Mouse (Mus musculus) ovary, adult 2 months (tissue): ENCODE data around the gene Tbc1d8. TPM values are rescaled to one million over a fixed set of nuclear protein-coding genes. Genes with fewer than 3 reads are reported as not detected.

Source experiments
- polyA plus RNA-seq: library from polyadenylated mRNA; depleted of rRNA; stranded (reverse); fragments of >200 nt; gene quantifications from 2 replicates; pipeline ENCODE4 v1.2.3, GENCODE M21; 2012; rRNA removed

Tbc1d8 gene
- 30.8 and 36.3 TPM in 2 replicates for polyA plus RNA-seq

DNA sequence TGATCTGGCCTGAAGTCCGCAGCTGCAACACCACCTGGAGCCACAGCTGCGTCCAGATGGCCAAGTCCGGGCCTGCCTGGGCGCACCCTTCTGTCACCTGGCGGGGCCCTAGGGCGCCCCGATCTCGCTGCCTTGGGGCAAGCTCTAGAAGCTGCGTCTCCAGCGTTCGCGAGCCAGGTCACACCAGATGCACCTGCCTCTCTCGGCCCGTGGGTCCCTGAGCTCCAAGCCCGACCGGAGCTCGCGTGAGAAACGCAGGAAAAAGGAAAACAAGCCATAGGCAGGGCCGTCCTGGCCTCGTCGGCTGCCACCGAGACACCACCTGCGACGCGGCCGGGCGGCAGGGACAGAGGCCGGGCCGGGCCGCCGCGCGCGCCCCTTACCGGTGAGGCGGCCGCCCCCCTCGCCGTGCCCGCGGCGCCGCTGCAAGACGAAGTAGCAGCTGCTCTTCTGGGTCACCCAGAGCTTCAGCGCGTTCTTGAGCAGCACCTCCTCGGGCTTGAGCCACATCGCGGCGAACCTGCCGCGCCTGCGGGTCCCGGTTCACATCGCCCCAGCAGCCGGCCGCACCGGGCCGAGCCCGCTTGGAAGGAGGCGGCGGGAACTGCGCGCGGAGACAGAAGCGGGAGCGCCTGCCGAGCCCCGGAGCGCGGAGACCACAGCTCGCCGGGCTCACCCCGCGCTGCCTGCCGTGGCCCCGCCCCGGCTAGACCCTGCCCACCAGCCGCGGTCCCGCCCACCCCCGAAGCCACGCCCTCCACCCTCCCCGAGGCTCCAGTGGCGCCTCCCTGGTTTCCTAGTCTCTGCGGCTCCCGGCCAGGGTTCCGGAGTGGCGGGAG, at the start of gene Tbc1d8:
TSS of gene Tbc1d8 (minus strand) at position 699 of the 839 bp plus-strand sequence.

DNA sequence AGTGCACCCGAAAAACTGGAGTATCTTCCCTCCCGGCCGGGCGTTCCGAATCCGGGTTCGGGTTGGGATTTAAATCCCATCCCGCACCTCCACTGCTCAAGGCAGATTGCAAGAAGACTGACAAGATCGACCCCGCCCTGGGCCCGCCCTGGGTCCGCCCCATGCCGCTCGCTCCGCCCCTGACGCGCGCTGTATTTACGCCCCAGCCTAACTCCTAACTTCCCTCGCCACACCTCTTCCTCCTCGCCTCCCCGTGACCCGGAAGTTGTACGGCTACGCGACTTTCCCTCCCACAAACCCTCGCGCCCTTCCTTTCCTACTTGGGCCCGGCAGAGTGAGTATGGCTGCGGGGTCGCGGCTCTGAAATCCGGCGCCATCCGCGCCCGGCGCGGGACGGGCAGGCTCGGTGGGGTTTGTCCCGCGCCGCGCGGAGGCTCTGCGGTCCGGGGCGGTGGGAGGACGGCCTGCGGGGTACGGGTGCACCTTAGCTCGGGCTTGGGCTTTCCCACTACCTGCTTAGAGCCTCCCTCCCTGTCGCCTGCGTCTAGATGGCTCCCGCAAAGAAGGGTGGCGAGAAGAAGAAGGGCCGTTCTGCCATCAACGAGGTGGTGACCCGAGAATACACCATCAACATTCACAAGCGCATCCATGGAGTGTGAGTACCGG, 110.8 kb downstream of the Tbc1d8 start, which contains the start of gene Rpl31:
TSS of gene Rpl31 (plus strand) at position 242 of the 666 bp plus-strand sequence.

Other genes starting within 250 kb of the Tbc1d8 start
- 127 and 132 TPM in 2 replicates for gene Rpl31, start 110.9 kb downstream of the Tbc1d8 start, polyA plus RNA-seq
- gene Cnot11, start 56.2 kb upstream of the Tbc1d8 start, polyA plus RNA-seq, result 33.7 and 44.2 TPM in 2 replicates
- 44.8 and 63.2 TPM in 2 replicates for gene Rnf149, start 98.7 kb upstream of the Tbc1d8 start, polyA plus RNA-seq
- gene Creg2, start 172.7 kb upstream of the Tbc1d8 start, polyA plus RNA-seq, result 0.81 and 1.2 TPM in 2 replicates
- 0.16 and 0.21 TPM in 2 replicates for gene Rfx8, start 242.2 kb upstream of the Tbc1d8 start, polyA plus RNA-seq